Comparison of ENCODE assay signal across 7 mouse cellular contexts in the genomic region with DNA sequence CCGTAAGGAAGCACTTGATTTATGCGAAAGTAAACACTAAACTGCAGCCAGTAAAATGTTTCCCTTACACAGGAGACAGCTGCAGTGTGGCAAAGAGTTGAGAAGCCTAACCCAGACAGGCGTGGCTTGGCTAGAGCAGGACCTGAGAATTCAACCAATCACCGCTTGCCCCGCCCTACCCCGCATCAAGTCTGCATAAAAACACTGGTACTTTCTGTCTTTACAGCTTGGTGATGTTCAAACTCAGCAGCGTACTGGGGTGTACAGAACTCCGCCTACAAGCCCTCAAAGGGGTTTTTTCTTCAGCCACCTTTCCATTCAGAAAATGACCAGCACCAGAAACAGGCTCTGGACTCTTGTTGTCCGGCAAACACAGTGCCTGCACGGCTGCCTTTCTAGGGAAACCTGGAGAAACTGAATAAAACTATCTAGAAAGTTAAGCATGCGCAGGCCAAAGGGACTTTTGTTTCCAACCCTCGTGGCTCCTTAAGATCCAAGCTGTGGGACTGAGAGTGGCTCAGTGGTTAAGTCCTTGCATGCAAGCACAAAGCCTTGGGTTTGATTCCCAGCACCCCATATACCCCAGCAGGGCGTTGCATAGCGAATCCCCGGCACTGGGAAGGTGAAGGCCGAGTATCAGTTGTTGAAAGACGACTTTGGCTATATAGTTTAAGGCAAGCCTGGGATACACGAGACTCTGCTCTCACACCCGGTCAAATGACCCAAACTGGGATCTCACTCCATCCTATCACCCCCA. TPM values are rescaled to one million over a fixed set of nuclear protein-coding genes. Genes with fewer than 3 reads are reported as not detected.
DNase-seq lines count a peak whose midpoint lies in the region; ATAC-seq lines count a peak whose summit lies in the region.

No protein-coding gene starts in this region.

- H3K36me3 ChIP-seq in embryonic facial prominence, embryonic 15.5 days = no peaks in the 10 kb centered on the region
- no peaks in the 10 kb centered on the region for H3K36me3 ChIP-seq in heart, embryonic 14.5 days (ENCODE audit: control insufficient read depth, insufficient read depth, low read length)

- 25% methylated on average over 19 of the region's 19 CpGs for WGBS in embryonic facial prominence, embryonic 15.5 days
- 36% methylated on average over 19 of the region's 19 CpGs for WGBS in heart, embryonic 14.5 days

- peak overlapping the region; percentile 80 for H3K4me3 ChIP-seq in embryonic facial prominence, embryonic 15.5 days (replicated peaks)
- H3K4me3 ChIP-seq in heart, embryonic 14.5 days (ENCODE audit: control insufficient read depth in 1 of 2, insufficient read depth in 1 of 2, low read depth in 1 of 2, low read length in 2 of 2) = peak overlapping the region; percentile 69 to 75

- H3K27ac ChIP-seq in embryonic facial prominence, embryonic 15.5 days (replicated peaks) = peak overlapping the region; percentile 85
- H3K27ac ChIP-seq in heart, embryonic 14.5 days (replicated peaks in 1 of 2; ENCODE audit: control insufficient read depth in 1 of 2, insufficient read depth in 1 of 2, low read depth in 2 of 2, low read length in 2 of 2) = no peak overlapping the region

- no peaks in the 10 kb centered on the region for H3K27me3 ChIP-seq in embryonic facial prominence, embryonic 15.5 days
- H3K27me3 ChIP-seq in heart, embryonic 14.5 days (ENCODE audit: control insufficient read depth, insufficient read depth, low read length) = no peaks in the 10 kb centered on the region

- peak overlapping the region; percentile 61 for H3K9ac ChIP-seq in embryonic facial prominence, embryonic 15.5 days
- peak overlapping the region; percentile 75 for H3K9ac ChIP-seq in heart, embryonic 14.5 days (ENCODE audit: low read length)

- DNase-seq in ES-CJ7 (ENCODE audit: low read depth, low spot score) = peak; percentile 96
- DNase-seq in adrenal gland, postnatal 25 days = peak; percentile 58
- DNase-seq in kidney, postnatal 10 days = peak; percentile 84
- peak; percentile 87 for DNase-seq in lung, postnatal 36 days
- DNase-seq in spleen, adult 18-20 months = peak; percentile 36 to 42

- no peaks in the 10 kb centered on the region for H3K9me3 ChIP-seq in embryonic facial prominence, embryonic 15.5 days (replicated peaks)
- H3K9me3 ChIP-seq in heart, embryonic 14.5 days (ENCODE audit: control insufficient read depth, low read length) = no peaks in the 10 kb centered on the region

- peaks cover 16% of the 10 kb centered on the region for H3K4me1 ChIP-seq in embryonic facial prominence, embryonic 15.5 days
- peaks cover 0 to 5% of the 10 kb centered on the region in 2 experiments; a peak in 2 of 4 replicates for H3K4me1 ChIP-seq in heart, embryonic 14.5 days (ENCODE audit: control insufficient read depth in 2 of 2, insufficient read depth in 2 of 2, low read length in 2 of 2)

- peak overlapping the region; percentile 91 for H3K4me2 ChIP-seq in embryonic facial prominence, embryonic 15.5 days (replicated peaks)
- peak overlapping the region; percentile 98 for H3K4me2 ChIP-seq in heart, embryonic 14.5 days (ENCODE audit: low read length)

- ATAC-seq in embryonic facial prominence, embryonic 15.5 days (ENCODE audit: insufficient number of reproducible peaks, low FRiP score, low TSS enrichment, low read depth) = peak; percentile 77
- no peak for ATAC-seq in heart, embryonic 14.5 days (ENCODE audit: insufficient number of reproducible peaks, insufficient read depth, low FRiP score, low read depth)

RNA-seq across cellular contexts. Expression of a gene that starts 0.9 kb away (rescaled TPM):
- 5.1 and 7.3 TPM in 2 replicates for total RNA-seq in adrenal gland, postnatal 25 days (2021)
- polyA plus RNA-seq in embryonic facial prominence, embryonic 15.5 days (2015; fragmentation: Nextera tagmentation; extraction: Ambion mirVana) = 18.8 and 22.4 TPM in 2 replicates
- 4.1 and 4.3 TPM in 2 replicates for polyA plus RNA-seq in heart, embryonic 14.5 days (2014; fragmentation: Nextera tagmentation; extraction: Ambion mirVana)

RNA-seq across cellular contexts. Expression of a gene that starts 7.7 kb away (rescaled TPM):
- total RNA-seq in adrenal gland, postnatal 25 days (2021) = 127 and 172 TPM in 2 replicates
- polyA plus RNA-seq in embryonic facial prominence, embryonic 15.5 days (2015; fragmentation: Nextera tagmentation; extraction: Ambion mirVana) = 173 and 189 TPM in 2 replicates
- 208 and 213 TPM in 2 replicates for polyA plus RNA-seq in heart, embryonic 14.5 days (2014; fragmentation: Nextera tagmentation; extraction: Ambion mirVana)

RNA-seq across cellular contexts. Expression of a gene that starts 22.5 kb away (rescaled TPM):
- total RNA-seq in adrenal gland, postnatal 25 days (2021) = not detected in 2 replicates
- 5.1 and 5.8 TPM in 2 replicates for polyA plus RNA-seq in embryonic facial prominence, embryonic 15.5 days (2015; fragmentation: Nextera tagmentation; extraction: Ambion mirVana)
- polyA plus RNA-seq in heart, embryonic 14.5 days (2014; fragmentation: Nextera tagmentation; extraction: Ambion mirVana) = 0.12 TPM in 1 of 2 replicates, not detected in the other

RNA-seq across cellular contexts. Expression of a gene that starts 56.2 kb away (rescaled TPM):
- 7.0 and 7.6 TPM in 2 replicates for total RNA-seq in adrenal gland, postnatal 25 days (2021)
- polyA plus RNA-seq in embryonic facial prominence, embryonic 15.5 days (2015; fragmentation: Nextera tagmentation; extraction: Ambion mirVana) = 7.3 and 9.3 TPM in 2 replicates
- polyA plus RNA-seq in heart, embryonic 14.5 days (2014; fragmentation: Nextera tagmentation; extraction: Ambion mirVana) = 4.3 and 4.5 TPM in 2 replicates

RNA-seq across cellular contexts. Expression of a gene that starts 59.3 kb away (rescaled TPM):
- total RNA-seq in adrenal gland, postnatal 25 days (2021) = 5.4 TPM in 2 replicates
- polyA plus RNA-seq in embryonic facial prominence, embryonic 15.5 days (2015; fragmentation: Nextera tagmentation; extraction: Ambion mirVana) = 8.3 and 10.1 TPM in 2 replicates
- polyA plus RNA-seq in heart, embryonic 14.5 days (2014; fragmentation: Nextera tagmentation; extraction: Ambion mirVana) = 5.2 and 5.6 TPM in 2 replicates

Comparison
In these comparisons a context has a peak if more than half of its experiments do, and no peak if none do; other contexts are left out.
1. DNase-seq: peak in every context shown above with its lines; median percentile 96 in ES-CJ7; 87 in lung, postnatal 36 days; 84 in kidney, postnatal 10 days; 58 in adrenal gland, postnatal 25 days; 39 in spleen, adult 18-20 months.